Mouse (Mus musculus): Measurements from ENCODE around the gene Cdkal1.

DNA sequence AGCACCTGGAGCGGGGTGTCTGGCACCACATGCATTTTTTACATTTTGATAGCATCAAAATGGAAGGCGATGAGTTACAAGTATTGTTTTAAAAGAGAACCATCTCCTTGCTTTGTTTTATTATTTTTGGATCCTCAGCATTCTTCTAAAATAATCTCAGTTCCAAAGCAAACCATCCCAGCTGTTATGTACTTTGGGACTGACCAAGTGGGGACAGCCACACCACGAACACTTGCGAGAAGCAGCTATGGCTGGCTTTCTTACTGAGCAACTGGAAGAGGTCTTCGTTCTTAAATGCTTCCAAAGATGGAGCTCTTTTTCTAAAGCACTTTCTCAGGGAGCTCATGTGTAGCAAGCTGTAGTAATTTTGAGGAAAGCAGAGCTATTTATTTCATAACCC is 668.7 kb downstream of the Cdkal1 start:
- TF ChIP-seq CTCF (IDR thresholded peaks at IDR 0.05; ENCODE audit: low read depth) (no peak), EP300 (IDR thresholded peaks at IDR 0.05; ENCODE audit: low read depth) (no peak)

All from liver, postnatal 0 days (tissue).